Mouse (Mus musculus) hindbrain, embryonic 12.5 days (tissue): ENCODE data around the gene Kpna6. TPM values are rescaled to one million over a fixed set of nuclear protein-coding genes. Genes with fewer than 3 reads are reported as not detected.
A peak's percentile ranks its signal among the peaks of the same experiment; 100 is the strongest.

Source experiments
- ATAC-seq: fragments of 200-750 bp; cut with Nextera tagmentation; 2 replicates; pipeline ENCODE4 v1.8.0; 2017; ENCODE audit warnings: moderate TSS enrichment; ENCODE audit not compliant: low FRiP score
- H3K27ac ChIP-seq: fragments of 300-500 bp; sonication (generic); 2 replicates; pipeline ENCODE4 v1.5.1; 2016; ENCODE audit warnings: mild to moderate bottlenecking
- H3K27me3 ChIP-seq: fragments of 300-500 bp; sonication (generic); 2 replicates; pipeline ENCODE4 v1.6.1; 2016; ENCODE audit warnings: mild to moderate bottlenecking
- H3K36me3 ChIP-seq: fragments of 300-500 bp; sonication (generic); 2 replicates; pipeline ENCODE4 v1.6.1; 2016; ENCODE audit warnings: mild to moderate bottlenecking
- H3K4me1 ChIP-seq: fragments of 300-500 bp; sonication (generic); 2 replicates; pipeline ENCODE4 v1.6.1; 2016
- H3K4me2 ChIP-seq: fragments of 300-500 bp; sonication (generic); replicated peaks from 2 replicates; pipeline ENCODE4 v1.6.1; 2016; ENCODE audit warnings: mild to moderate bottlenecking
- H3K4me3 ChIP-seq: fragments of 300-500 bp; sonication (generic); 2 replicates; pipeline ENCODE4 v1.5.1; 2016; ENCODE audit warnings: mild to moderate bottlenecking
- H3K9ac ChIP-seq: fragments of 300-500 bp; sonication (generic); 2 replicates; pipeline ENCODE4 v1.6.1; 2016; ENCODE audit warnings: mild to moderate bottlenecking, moderate library complexity
- H3K9me3 ChIP-seq: fragments of 300-500 bp; sonication (generic); replicated peaks from 2 replicates; pipeline ENCODE4 v1.6.1; 2016; ENCODE audit warnings: mild to moderate bottlenecking
- whole genome bisulfite sequencing: fragments of 180-500 bp; shearing (Covaris S2); methylation state at CpG from one replicate; pipeline ENCODE4 v1.1.7; 2016; 5-methylcytosine and 5-hydroxymethylcytosine counted together
- polyA plus RNA-seq: library from polyadenylated mRNA; unstranded; fragments of >200 nt; fragmentation: Nextera tagmentation; extraction: Ambion mirVana; gene quantifications from 2 replicates; pipeline ENCODE4 v1.2.1, GENCODE M21; 2016

The Kpna6 gene
- polyA plus RNA-seq, 1 experiment from 2014 or later = 16.0 TPM

- no peaks in the 10 kb centered on the region for H3K9me3 ChIP-seq
- no peaks in the 10 kb centered on the region for H3K27me3 ChIP-seq
- peaks cover 17% of the 10 kb centered on the region for H3K36me3 ChIP-seq
- H3K4me2 ChIP-seq = peak overlapping the region; percentile 69
- WGBS = 23% methylated on average over 8 of the region's 8 CpGs
- peak overlapping the region; percentile 59 for H3K4me3 ChIP-seq
- H3K9ac ChIP-seq = peak overlapping the region; percentile 80
- ATAC-seq = no peak
- peaks cover 38% of the 10 kb centered on the region for H3K4me1 ChIP-seq
- H3K27ac ChIP-seq = peak overlapping the region; percentile 94
These were observed 49.6 kb downstream of the Kpna6 start for GRCm38 (mm10) chr4:129622803-129623535.

- no peak for ATAC-seq
- Histone ChIP-seq H3K4me3 (peak overlapping the region; percentile 59), H3K9ac (peak overlapping the region; percentile 80)
These were observed 50.3 kb downstream of the Kpna6 start for GRCm38 (mm10) chr4:129622120-129622802.

GRCm38 (mm10) chr4:129621283-129621841 lies 51.2 kb downstream of the Kpna6 start:
- H3K4me2 ChIP-seq = no peak overlapping the region

More at GRCm38 (mm10) chr4:129622120-129622802, 50.3 kb downstream of the Kpna6 start:
- Histone ChIP-seq H3K27ac (no peak overlapping the region), H3K36me3 (peaks cover 11% of the 10 kb centered on the region), H3K27me3 (no peaks in the 10 kb centered on the region), H3K4me1 (peaks cover 42% of the 10 kb centered on the region), H3K9me3 (no peaks in the 10 kb centered on the region), H3K4me2 (peak overlapping the region; percentile 69)
- WGBS = 78% methylated on average over 11 of the region's 11 CpGs

GRCm38 (mm10) chr4:129620419-129621282 lies 51.9 kb downstream of the Kpna6 start:
- no peak overlapping the region for H3K4me2 ChIP-seq
- no peak overlapping the region for H3K4me3 ChIP-seq
- no peaks in the 10 kb centered on the region for H3K9me3 ChIP-seq
- no peak overlapping the region for H3K27ac ChIP-seq
- no peak overlapping the region for H3K9ac ChIP-seq
- H3K36me3 ChIP-seq = peaks cover 17% of the 10 kb centered on the region
- 89% methylated on average over 11 of the region's 11 CpGs for WGBS
- no peak for ATAC-seq
- no peaks in the 10 kb centered on the region for H3K27me3 ChIP-seq
- peaks cover 41% of the 10 kb centered on the region for H3K4me1 ChIP-seq

More at GRCm38 (mm10) chr4:129621283-129621841, 51.2 kb downstream of the Kpna6 start:
- no peak overlapping the region for H3K27ac ChIP-seq
- peaks cover 42% of the 10 kb centered on the region for H3K4me1 ChIP-seq
- H3K36me3 ChIP-seq = peaks cover 11% of the 10 kb centered on the region
- H3K27me3 ChIP-seq = no peaks in the 10 kb centered on the region
- H3K4me3 ChIP-seq = no peak overlapping the region
- 86% methylated on average over 8 of the region's 8 CpGs for WGBS
- ATAC-seq = no peak
- peak overlapping the region; percentile 35; the same call in 1 of the 2 replicates for H3K9ac ChIP-seq
- no peaks in the 10 kb centered on the region for H3K9me3 ChIP-seq

- Histone ChIP-seq H3K4me2 (peak within 1 kb of the TSS; percentile 70), H3K36me3 (peaks cover 17% of the 10 kb centered on the region), H3K27ac (peak within 1 kb of the TSS; percentile 83), H3K27me3 (no peaks in the 10 kb centered on the region), H3K9ac (peak within 1 kb of the TSS; percentile 77), H3K4me3 (peak within 1 kb of the TSS; percentile 51), H3K4me1 (peaks cover 27% of the 10 kb centered on the region), H3K9me3 (no peaks in the 10 kb centered on the region)
- ATAC-seq = peak; percentile 86
- WGBS = 4% methylated on average over 44 of the region's 44 CpGs
These were observed 53.5 kb downstream of the Kpna6 start, which contains the start of gene Iqcc for GRCm38 (mm10) chr4:129618786-129619691. Gene Iqcc (minus strand): TSS chr4:129619099.

- Histone ChIP-seq H3K36me3 (peaks cover 17% of the 10 kb centered on the region), H3K9me3 (no peaks in the 10 kb centered on the region), H3K4me3 (peak overlapping the region; percentile 51), H3K27ac (no peak overlapping the region), H3K27me3 (no peaks in the 10 kb centered on the region), H3K4me1 (peaks cover 24% of the 10 kb centered on the region), H3K4me2 (peak overlapping the region; percentile 70), H3K9ac (peak overlapping the region; percentile 77)
- 93% methylated on average over 5 of the region's 5 CpGs for WGBS
- no peak for ATAC-seq
These were observed 54.5 kb downstream of the Kpna6 start for GRCm38 (mm10) chr4:129618031-129618430.

GRCm38 (mm10) chr4:129617121-129617641 lies 55.4 kb downstream of the Kpna6 start:
- Histone ChIP-seq H3K36me3 (peaks cover 17% of the 10 kb centered on the region), H3K27me3 (no peaks in the 10 kb centered on the region), H3K4me1 (peaks cover 16% of the 10 kb centered on the region), H3K9ac (no peak overlapping the region), H3K9me3 (no peaks in the 10 kb centered on the region), H3K4me2 (no peak overlapping the region), H3K27ac (no peak overlapping the region), H3K4me3 (no peak overlapping the region)
- 93% methylated on average over 7 of the region's 7 CpGs for WGBS
- ATAC-seq = no peak

- Histone ChIP-seq H3K9ac (no peak overlapping the region), H3K27me3 (no peaks in the 10 kb centered on the region), H3K4me2 (no peak overlapping the region), H3K4me3 (no peak overlapping the region), H3K9me3 (no peaks in the 10 kb centered on the region), H3K4me1 (peaks cover 11% of the 10 kb centered on the region), H3K27ac (no peak overlapping the region), H3K36me3 (peaks cover 17% of the 10 kb centered on the region)
- 91% methylated on average over 3 of the region's 3 CpGs for WGBS
- no peak for ATAC-seq
These were observed 55.9 kb downstream of the Kpna6 start for GRCm38 (mm10) chr4:129616631-129617030.

- H3K9ac ChIP-seq = no peak overlapping the region
- H3K4me2 ChIP-seq = no peak overlapping the region
- ATAC-seq = no peak
- H3K36me3 ChIP-seq = peaks cover 17% of the 10 kb centered on the region
- no peaks in the 10 kb centered on the region for H3K27me3 ChIP-seq
- WGBS = 89% methylated on average over 9 of the region's 9 CpGs
- H3K9me3 ChIP-seq = no peaks in the 10 kb centered on the region
- H3K27ac ChIP-seq = no peak overlapping the region
- no peak overlapping the region for H3K4me3 ChIP-seq
- peaks cover 11% of the 10 kb centered on the region for H3K4me1 ChIP-seq
These were observed 56.7 kb downstream of the Kpna6 start for GRCm38 (mm10) chr4:129615801-129616290.

- Histone ChIP-seq H3K9ac (no peak within 1 kb of the TSS), H3K36me3 (peaks cover 27% of the 10 kb centered on the region), H3K27me3 (no peaks in the 10 kb centered on the region), H3K4me2 (no peak within 1 kb of the TSS), H3K4me3 (no peak within 1 kb of the TSS), H3K4me1 (peaks cover 9% of the 10 kb centered on the region), H3K27ac (no peak within 1 kb of the TSS), H3K9me3 (no peaks in the 10 kb centered on the region)
- 82% methylated on average over 6 of the region's 6 CpGs for WGBS
- ATAC-seq = no peak
These were observed 58.5 kb downstream of the Kpna6 start, which contains the start of gene Dcdc2b for GRCm38 (mm10) chr4:129614093-129614492. Gene Dcdc2b (minus strand): TSS chr4:129614257.
